Mouse (Mus musculus): ENCODE results near the gene Rcor3. TPM values are rescaled to one million over a fixed set of nuclear protein-coding genes. Genes with fewer than 3 reads are reported as not detected.

Rcor3 gene
- total RNA-seq, 1 experiment = 3.7 TPM

GRCm38 (mm10) chr1:192092879-192093660 lies 44.8 kb downstream of the Rcor3 start:
- peak overlapping the region; percentile 23; the same call in 1 of the 2 replicates for H3K9ac ChIP-seq (ENCODE audit: insufficient read depth, low read depth, low read length, poor library complexity, severe bottlenecking)
- in situ Hi-C loops (cut with MboI; ENCODE audit: low sequenced_read_pairs in 2 of 2, unreplicated experiment in 2 of 2) = no loop called here
- H3K27ac ChIP-seq (ENCODE audit: insufficient read depth, low read depth, low read length, poor library complexity, severe bottlenecking) = no peak overlapping the region

DNA sequence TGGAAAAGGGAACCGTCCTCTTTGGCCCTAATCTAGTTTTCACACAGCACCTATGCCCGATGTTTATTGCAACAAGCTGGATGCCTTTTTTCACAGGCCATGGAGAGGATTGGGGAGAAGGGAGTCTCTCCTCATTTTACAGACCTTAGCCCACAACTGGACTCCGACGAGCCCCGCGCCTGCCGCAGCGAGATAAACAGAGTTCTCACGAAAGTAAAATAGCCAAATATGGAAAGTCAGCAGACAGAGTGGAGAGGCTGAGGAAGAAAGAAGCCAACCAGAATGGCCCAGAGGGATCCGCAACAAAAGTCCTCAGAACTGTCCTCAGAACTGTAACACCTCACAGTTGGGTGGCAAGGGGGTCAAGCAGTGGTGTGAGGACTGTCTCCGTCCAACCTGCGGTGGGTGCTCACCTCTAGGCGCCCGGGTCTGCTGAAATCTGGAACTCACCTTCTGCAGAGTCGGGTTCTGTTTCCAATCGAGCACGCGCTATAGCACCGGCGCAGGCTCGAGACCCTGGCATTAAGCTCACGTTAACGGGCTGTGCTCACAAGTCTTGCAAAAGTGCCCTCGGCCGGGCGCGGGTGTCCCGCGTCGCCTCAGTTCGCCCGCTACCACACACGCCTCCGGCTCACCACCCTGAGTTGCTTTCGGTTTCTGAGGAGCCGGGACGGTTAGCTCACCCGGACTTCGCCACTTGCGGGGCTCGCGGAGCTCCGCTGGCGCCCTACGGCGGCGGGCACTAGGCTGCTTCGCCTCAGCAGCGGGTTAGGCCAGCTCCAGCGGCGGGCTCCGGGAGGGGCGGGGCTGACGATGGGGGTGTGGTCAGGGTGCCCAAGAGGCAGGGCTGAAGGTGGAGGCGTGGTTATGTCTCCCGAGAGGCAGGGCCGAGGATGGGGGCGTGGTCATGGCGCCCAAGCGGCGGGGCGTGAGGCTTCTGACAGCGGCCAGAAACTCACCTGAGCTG lies 45.8 kb downstream of the Rcor3 start, which contains the start of gene Traf5:
TSS of gene Traf5 (minus strand) at position 754 of the 967 bp plus-strand sequence.
- Histone ChIP-seq H3K36me3 (ENCODE audit: control insufficient read depth, insufficient read depth, low read length, poor library complexity, severe bottlenecking) (no peaks in the 10 kb centered on the region), H3K4me1 (ENCODE audit: control insufficient read depth in 2 of 2, insufficient read depth in 2 of 2, low read length in 2 of 2, poor library complexity in 1 of 2) (no peaks in the 10 kb centered on the region), H3K4me3 (ENCODE audit: insufficient read depth in 1 of 2, low read depth in 1 of 2, low read length in 2 of 2, poor library complexity in 1 of 2, severe bottlenecking in 1 of 2) (peak within 1 kb of the TSS; percentile 70 to 74), H3K9ac (ENCODE audit: insufficient read depth, low read depth, low read length, poor library complexity, severe bottlenecking) (peak within 1 kb of the TSS; percentile 68), H3K27ac (ENCODE audit: insufficient read depth, low read depth, low read length, poor library complexity, severe bottlenecking) (no peak within 1 kb of the TSS), H3K9me3 (ENCODE audit: control insufficient read depth, insufficient read depth, low read depth, low read length) (no peaks in the 10 kb centered on the region)
- DNase-seq (ENCODE audit: low read depth, low spot score) = peak; percentile 86
- TF ChIP-seq CHD2 (IDR thresholded peaks at IDR 0.05; ENCODE audit: low read depth, low read length) (no peak), ZNF384 (IDR thresholded peaks at IDR 0.05; ENCODE audit: low read depth, low read length) (no peak), ZC3H11A (IDR thresholded peaks at IDR 0.05; ENCODE audit: borderline replicate concordance, low read depth, low read length) (no peak), HCFC1 (IDR thresholded peaks at IDR 0.05; ENCODE audit: borderline replicate concordance, insufficient read depth, low read length) (no peak), MAFK (IDR thresholded peaks at IDR 0.05; ENCODE audit: insufficient read depth, low read depth, low read length) (no peak)
- in situ Hi-C loops (cut with MboI; ENCODE audit: low sequenced_read_pairs in 2 of 2, unreplicated experiment in 2 of 2) = no loop called here

More at GRCm38 (mm10) chr1:192092879-192093660, 44.8 kb downstream of the Rcor3 start:
- Histone ChIP-seq H3K36me3 (ENCODE audit: control insufficient read depth, insufficient read depth, low read length, poor library complexity, severe bottlenecking) (no peaks in the 10 kb centered on the region), H3K4me1 (ENCODE audit: control insufficient read depth in 2 of 2, insufficient read depth in 2 of 2, low read length in 2 of 2, poor library complexity in 1 of 2) (no peaks in the 10 kb centered on the region), H3K4me3 (ENCODE audit: insufficient read depth in 1 of 2, low read depth in 1 of 2, low read length in 2 of 2, poor library complexity in 1 of 2, severe bottlenecking in 1 of 2) (peak overlapping the region; percentile 45 to 74), H3K9me3 (ENCODE audit: control insufficient read depth, insufficient read depth, low read depth, low read length) (no peaks in the 10 kb centered on the region)
- peak; percentile 69 for DNase-seq (ENCODE audit: low read depth, low spot score)
- peak; percentile 64; the same call in 1 of the 2 replicates for TF ChIP-seq ZC3H11A (IDR thresholded peaks at IDR 0.05; ENCODE audit: borderline replicate concordance, low read depth, low read length)
- no peak for TF ChIP-seq ZNF384 (IDR thresholded peaks at IDR 0.05; ENCODE audit: low read depth, low read length)
- no peak for TF ChIP-seq HCFC1 (IDR thresholded peaks at IDR 0.05; ENCODE audit: borderline replicate concordance, insufficient read depth, low read length)
- no peak for TF ChIP-seq CHD2 (IDR thresholded peaks at IDR 0.05; ENCODE audit: low read depth, low read length)
- TF ChIP-seq MAFK (IDR thresholded peaks at IDR 0.05; ENCODE audit: insufficient read depth, low read depth, low read length) = no peak

GRCm38 (mm10) chr1:192090689-192091567 lies 46.9 kb downstream of the Rcor3 start:
- Histone ChIP-seq H3K36me3 (ENCODE audit: control insufficient read depth, insufficient read depth, low read length, poor library complexity, severe bottlenecking) (no peaks in the 10 kb centered on the region), H3K9me3 (ENCODE audit: control insufficient read depth, insufficient read depth, low read depth, low read length) (no peaks in the 10 kb centered on the region), H3K4me1 (ENCODE audit: control insufficient read depth in 2 of 2, insufficient read depth in 2 of 2, low read length in 2 of 2, poor library complexity in 1 of 2) (no peaks in the 10 kb centered on the region), H3K9ac (ENCODE audit: insufficient read depth, low read depth, low read length, poor library complexity, severe bottlenecking) (no peak overlapping the region), H3K27ac (ENCODE audit: insufficient read depth, low read depth, low read length, poor library complexity, severe bottlenecking) (no peak overlapping the region), H3K4me3 (ENCODE audit: insufficient read depth in 1 of 2, low read depth in 1 of 2, low read length in 2 of 2, poor library complexity in 1 of 2, severe bottlenecking in 1 of 2) (no peak overlapping the region)
- DNase-seq (ENCODE audit: low read depth, low spot score) = no peak
- TF ChIP-seq ZC3H11A (IDR thresholded peaks at IDR 0.05; ENCODE audit: borderline replicate concordance, low read depth, low read length) (no peak), HCFC1 (IDR thresholded peaks at IDR 0.05; ENCODE audit: borderline replicate concordance, insufficient read depth, low read length) (no peak), ZNF384 (IDR thresholded peaks at IDR 0.05; ENCODE audit: low read depth, low read length) (no peak), MAFK (IDR thresholded peaks at IDR 0.05; ENCODE audit: insufficient read depth, low read depth, low read length) (no peak), CHD2 (IDR thresholded peaks at IDR 0.05; ENCODE audit: low read depth, low read length) (no peak)
- in situ Hi-C loops (cut with MboI; ENCODE audit: low sequenced_read_pairs in 2 of 2, unreplicated experiment in 2 of 2) = no loop called here

GRCm38 (mm10) chr1:192090281-192090680 lies 47.6 kb downstream of the Rcor3 start:
- Histone ChIP-seq H3K36me3 (ENCODE audit: control insufficient read depth, insufficient read depth, low read length, poor library complexity, severe bottlenecking) (no peaks in the 10 kb centered on the region), H3K9ac (ENCODE audit: insufficient read depth, low read depth, low read length, poor library complexity, severe bottlenecking) (no peak overlapping the region), H3K4me3 (ENCODE audit: insufficient read depth in 1 of 2, low read depth in 1 of 2, low read length in 2 of 2, poor library complexity in 1 of 2, severe bottlenecking in 1 of 2) (no peak overlapping the region), H3K4me1 (ENCODE audit: control insufficient read depth in 2 of 2, insufficient read depth in 2 of 2, low read length in 2 of 2, poor library complexity in 1 of 2) (no peaks in the 10 kb centered on the region), H3K27ac (ENCODE audit: insufficient read depth, low read depth, low read length, poor library complexity, severe bottlenecking) (no peak overlapping the region), H3K9me3 (ENCODE audit: control insufficient read depth, insufficient read depth, low read depth, low read length) (no peaks in the 10 kb centered on the region)
- no peak for TF ChIP-seq MAFK (IDR thresholded peaks at IDR 0.05; ENCODE audit: insufficient read depth, low read depth, low read length)
- TF ChIP-seq HCFC1 (IDR thresholded peaks at IDR 0.05; ENCODE audit: borderline replicate concordance, insufficient read depth, low read length) = no peak
- no peak for TF ChIP-seq ZNF384 (IDR thresholded peaks at IDR 0.05; ENCODE audit: low read depth, low read length)
- TF ChIP-seq ZC3H11A (IDR thresholded peaks at IDR 0.05; ENCODE audit: borderline replicate concordance, low read depth, low read length) = no peak
- no peak for TF ChIP-seq CHD2 (IDR thresholded peaks at IDR 0.05; ENCODE audit: low read depth, low read length)
- in situ Hi-C loops (cut with MboI; ENCODE audit: low sequenced_read_pairs in 2 of 2, unreplicated experiment in 2 of 2) = no loop called here
- no peak for DNase-seq (ENCODE audit: low read depth, low spot score)
